Mouse (Mus musculus) cerebellum, postnatal 25 days (tissue): ENCODE results near the gene Cdk8.

Source experiments
- DNase-seq, 2 experiments: peaks; one replicate each; pipeline ENCODE4 v3.0.0; 2021; ENCODE audit warnings: mixed read lengths in 2 of 2

Cdk8 gene

DNA sequence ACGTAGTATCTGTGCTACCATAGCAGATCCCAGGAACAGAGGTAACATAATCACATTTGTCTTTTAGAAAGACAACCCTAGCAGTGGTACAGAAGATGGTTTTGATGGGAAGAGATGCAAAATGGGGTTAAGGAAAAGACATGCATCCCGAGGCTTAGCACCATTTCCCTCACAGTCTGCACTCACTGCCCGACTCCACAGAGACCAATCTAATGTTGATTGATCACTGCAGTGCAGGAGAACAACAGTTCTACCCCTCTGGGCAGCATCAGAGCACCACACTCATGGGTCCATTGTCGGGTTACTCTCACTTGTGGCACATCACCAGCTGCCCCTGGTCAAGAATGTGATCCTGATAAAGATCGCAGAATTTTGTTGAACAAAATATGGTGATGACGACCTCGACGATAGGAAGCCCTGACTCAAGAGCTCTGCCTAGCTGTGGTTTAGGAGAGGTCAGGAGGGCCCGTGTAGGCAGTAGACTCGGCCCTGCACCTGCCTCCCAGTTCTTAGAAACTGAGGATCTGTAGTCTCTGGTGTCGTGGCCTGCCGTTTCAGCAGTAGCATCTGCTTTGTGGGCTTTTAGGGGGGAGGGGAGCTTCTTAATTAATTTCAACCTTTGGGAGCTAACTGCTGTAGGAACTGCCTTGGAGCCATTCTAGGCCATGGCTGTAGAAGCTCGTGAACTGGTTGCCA, 51.0 kb downstream of the Cdk8 start:
- no peak for DNase-seq

DNA sequence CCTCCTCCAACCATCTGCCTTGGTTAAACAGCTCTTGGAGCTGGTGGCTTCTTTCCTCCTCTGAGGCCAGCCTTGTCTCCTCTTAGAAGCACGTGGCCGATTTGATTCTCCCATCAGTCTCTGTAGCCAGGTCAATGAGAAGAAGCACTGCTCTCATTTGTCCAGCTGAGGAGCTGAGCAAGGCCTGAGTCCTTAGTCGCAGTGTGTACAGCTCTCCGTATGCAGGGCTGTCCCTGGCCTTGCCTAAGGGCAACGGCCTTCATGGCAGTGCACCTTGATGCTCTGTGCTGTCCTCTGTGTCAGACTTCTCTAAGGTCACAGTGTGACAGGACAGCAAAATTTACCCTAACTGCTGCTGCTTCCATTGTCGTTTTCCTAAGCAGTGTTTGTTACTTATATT, 52.9 kb downstream of the Cdk8 start:
- no peak for DNase-seq

DNA sequence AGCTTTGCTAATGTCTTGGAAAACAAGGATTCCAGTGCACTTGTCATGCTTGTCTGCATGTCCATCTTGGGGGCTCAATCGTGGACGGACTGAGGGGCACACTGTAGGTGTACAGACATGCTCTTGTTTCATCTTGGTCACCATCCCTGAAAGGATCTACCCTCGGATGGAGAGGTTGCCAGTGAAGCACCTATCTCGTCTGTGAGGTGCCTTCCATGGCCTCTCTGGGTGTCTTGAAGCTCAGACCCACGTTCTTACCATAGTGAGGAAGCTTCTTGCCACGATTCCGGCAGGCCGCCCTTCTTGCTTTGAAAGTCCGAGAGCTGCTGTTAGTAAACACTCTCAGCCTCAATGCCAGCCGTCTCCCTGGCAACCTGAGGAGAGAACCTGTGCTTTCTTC, 56.4 kb downstream of the Cdk8 start:
- DNase-seq: no peak

DNA sequence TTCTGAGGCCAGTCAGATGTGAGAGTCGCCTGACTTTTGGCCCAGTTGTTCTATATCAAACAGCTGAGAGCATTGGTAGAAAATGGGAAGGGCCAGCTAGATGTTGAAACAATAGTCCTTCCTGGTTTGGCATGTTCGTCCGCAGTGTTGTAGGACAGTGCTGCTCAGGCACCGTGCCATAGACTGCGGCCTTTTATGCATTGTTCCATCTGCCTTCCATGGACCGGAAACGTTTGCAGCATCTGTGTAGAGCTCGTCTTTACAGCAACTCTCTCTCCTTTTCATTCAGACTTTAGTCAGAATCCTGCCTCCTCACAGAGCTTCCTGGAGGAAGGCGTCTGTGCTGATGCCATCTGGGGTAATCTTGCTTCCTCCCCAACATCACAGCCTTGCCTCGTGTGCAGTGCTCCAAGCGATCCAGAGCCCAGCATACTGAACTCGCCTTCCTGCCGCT, 57.0 kb downstream of the Cdk8 start:
- peak; percentile 28 to 62 for DNase-seq

DNA sequence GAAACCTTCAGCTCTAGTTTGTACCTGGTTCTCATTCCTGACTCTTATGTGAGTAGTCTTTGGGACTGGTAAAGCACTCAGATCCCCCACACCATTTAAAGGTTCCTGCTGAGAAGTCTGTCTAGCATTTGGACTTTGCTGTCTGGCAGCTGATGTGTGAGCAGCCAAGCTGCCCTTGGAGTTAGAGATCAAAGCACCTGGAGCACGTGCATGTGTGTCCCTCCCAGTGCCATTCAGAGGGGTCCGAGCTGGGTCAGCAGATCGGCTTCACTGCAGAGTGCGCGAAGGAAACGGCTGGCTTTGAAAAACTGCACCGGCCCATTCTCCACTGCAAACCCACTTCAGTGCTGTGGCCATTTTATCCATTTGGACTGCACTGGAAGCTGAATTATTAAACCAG, 58.9 kb downstream of the Cdk8 start:
- DNase-seq: no peak

DNA sequence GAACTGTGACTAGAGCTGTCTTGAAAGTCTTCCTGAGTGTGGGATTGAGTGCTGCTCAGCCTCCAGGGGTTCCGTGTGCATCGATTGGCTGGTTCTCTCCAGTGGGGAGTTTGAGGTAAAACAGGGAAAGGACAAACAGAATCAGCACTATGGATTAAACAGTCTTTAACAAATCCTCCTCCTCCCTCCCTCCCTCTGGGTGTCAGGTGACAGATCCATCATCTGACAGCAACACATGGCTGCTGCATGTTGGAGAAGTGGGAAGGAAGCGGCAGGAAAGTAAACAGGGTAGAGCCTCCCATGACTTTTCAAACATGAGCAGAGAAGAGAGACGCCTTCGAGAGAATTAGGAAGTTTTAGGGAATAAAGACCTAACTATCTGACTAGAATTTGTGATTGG, 59.4 kb downstream of the Cdk8 start:
- DNase-seq: no peak

DNA sequence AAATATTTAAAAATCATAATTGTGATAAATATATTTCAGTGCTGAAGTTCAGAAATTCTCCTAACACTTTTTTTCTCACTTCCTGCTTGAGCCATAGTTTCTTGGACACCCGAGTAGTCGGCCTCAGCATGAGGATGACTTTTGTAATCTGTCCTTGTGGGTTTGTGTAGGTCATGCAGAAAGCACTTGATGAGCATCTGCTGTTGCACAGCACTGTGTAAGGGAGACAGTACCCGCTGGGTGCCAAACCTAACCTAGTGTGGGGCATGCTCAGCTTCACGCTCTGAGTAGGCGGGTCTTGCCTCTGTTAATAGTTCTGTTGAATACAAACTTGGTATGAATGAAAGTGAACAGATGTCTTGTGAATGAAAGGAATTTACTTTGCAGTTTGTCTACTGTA, 60.5 kb downstream of the Cdk8 start:
- DNase-seq: no peak

DNA sequence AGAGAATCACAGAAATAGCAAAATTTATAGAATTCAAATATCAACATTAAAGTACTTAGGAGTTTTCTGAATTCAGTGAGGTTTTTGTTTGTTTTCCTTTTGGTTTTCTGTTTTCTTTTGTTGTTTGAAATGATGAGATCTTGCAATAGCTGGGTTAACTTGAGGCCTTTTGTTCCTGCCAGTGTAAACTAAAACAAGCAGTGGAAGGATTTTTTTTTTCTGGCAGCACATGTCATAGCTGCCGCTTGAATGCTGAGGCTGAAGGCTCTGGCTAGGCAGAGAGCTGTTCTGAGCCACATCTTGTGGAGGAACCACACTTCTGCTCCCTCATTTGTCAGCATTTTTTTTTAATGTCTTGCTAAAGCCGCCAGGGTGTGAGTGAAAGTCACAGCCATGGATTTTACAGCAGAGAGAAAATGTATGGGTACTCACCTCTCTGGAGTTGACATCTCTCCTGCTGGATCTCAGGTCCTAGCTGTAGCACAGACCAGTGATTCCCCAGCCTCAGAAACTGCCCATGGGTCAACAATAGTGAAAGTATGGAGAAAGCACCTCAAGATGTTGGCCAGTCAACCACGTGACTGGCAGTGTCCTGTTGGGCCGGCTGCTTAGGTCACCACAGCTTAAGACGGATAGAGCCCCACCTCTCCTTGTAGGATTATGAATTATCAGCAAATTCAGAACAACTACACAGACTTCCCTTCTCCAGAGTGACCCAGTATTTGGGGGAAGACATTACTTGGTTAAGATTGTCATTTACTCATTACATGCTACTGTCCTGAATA, 62.1 kb downstream of the Cdk8 start:
- DNase-seq: no peak

DNA sequence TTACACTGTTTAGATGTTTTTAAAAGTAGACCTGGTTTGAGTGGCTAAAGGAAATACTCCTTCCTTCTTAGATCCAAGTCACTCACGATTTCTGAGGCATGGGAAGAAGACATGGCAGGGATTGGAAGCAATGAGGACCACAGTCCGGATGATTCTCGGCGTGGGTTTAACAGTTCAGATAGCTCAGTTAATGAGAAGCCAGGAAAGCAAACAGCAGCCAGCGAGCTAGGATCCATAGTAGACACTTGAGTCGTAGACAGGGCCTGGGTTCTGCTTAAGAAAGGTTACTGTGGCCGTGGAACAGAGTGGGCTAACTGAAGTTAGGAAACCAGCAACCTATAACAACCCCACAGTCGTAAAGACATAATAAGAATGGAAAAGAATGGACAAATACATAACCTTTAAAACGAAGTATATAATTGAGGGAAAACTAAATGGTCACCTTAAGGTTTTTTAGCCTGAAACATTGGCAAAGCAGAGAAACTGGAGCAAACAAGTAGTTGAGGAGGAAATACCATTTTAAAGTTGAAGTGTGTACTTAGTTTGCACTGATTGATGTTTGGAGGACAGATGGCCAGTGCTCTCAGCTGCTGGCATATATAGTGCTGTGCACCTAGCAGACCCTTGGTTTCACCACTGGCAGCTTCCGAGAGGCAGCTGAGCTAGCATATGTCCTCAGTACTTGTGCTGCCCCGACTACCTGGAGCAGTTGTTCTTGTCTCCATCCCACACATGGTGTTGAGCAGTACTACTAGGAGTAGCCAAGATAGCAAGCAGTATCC, 63.1 kb downstream of the Cdk8 start:
- no peak for DNase-seq

DNA sequence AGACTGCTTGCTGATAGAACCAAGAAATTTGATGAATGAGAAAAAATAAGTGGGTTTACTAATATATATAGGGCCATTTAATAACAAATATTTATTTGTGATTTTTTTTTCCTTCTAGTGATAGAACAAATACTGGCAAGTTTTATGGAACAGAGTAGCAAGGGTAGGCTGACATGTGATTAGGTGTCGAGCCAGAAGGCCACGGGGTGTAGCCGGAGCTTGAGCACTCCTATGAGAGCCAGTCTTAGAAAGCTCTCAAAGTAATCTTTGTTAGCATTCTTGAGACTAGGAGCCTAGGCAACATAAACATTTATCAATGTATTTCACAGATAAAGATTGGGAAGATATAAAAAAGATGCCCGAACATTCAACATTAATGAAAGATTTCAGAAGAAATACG, 63.8 kb downstream of the Cdk8 start:
- no peak for DNase-seq

DNA sequence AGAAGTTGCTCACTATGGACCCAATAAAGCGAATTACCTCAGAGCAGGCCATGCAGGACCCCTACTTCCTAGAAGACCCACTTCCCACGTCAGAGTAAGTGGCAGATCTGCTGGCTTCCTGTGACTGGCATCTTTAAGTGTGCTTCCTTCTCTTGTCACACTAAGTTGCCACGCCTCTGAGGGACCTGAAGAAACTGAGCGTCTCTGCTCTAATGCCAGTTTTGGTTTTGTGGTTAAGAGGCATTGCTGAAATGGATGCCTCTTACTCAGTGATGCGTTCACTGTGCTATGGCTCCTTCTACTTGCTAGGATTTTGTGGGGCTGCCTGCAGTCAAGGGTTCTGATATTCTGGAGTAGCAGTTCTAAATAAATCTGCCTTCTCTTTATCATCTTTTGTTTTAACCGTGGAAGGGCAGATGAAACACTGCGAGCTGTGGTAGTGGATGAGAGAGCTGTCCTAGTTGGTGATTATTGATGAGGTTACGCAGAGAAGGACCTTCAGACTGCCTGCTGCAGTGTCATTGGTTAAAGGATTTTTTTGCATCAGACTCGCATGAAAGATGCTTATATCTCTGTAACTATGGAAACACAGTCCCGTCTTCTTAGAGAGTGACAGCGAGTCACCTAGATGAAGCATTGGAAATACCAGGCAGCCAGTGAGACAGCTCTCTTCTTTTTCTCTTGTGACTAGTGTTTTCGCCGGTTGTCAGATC, 67.9 kb downstream of the Cdk8 start:
- no peak for DNase-seq

DNA sequence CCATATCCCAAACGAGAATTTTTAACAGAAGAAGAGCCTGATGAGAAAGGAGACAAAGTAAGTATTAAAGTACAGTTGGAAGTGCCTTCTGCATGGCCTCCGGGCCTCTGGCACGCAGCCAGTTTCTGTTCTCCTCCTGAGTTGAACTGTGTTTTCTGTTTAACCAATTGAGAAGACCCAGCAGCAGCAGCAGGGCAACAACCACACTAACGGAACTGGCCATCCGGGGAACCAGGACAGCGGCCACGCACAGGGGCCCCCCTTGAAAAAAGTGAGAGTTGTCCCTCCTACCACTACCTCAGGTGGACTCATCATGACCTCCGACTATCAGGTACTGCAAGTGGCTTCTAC, 68.5 kb downstream of the Cdk8 start:
- peak; percentile 36 to 68 for DNase-seq

DNA sequence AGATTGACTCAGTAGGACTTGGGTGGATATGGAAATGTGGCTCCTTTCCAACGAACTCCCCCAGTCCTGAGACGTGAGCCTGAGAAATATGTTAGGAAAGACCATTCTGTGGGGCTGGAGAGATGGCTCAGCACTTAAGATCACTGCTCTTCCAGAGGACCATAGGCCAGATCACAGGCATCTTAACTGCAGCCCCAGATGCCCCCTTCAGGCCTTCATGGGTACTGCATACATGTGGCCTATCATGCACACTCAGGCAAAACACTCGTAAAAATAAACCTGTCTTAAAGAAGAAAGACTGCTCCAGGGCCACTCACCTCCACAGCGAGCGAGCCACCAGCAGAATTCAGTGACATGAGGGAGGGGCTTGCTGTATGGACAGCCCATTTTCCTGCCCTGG, 72.4 kb downstream of the Cdk8 start:
- DNase-seq: peak; percentile 73 to 84

DNA sequence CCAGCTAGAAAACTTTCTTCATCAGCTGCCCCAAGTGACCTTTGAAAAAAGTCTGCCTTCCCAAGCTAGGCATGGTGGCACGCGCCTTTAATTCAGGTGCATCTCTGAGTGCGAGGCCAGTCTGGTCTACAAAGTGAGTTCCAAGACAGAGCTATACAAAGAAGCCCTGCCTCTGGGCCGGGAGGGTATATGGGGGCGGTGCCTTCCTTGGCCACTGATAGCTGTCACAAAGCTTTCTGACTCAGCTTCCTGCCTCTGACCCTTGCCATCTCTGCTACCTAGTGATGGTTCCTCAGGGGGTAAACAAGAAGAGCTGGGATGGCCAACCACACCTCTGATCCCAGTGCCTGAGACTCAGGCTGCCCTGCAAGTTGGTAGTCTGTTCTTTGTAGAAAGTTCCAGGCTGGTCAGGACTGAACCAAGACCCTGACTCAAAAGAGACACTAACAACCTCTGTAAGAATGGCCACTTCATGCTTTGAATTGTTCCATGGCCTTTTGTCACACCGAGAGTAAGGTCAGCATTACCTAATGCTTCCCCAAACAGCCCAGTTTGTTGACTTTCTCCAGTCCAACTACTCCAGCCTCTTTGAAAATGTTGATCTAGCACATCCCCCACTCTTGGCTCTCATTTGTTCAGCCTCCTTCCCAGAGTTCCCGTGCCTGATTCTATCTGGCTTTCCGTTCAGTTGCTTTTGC, 76.2 kb downstream of the Cdk8 start:
- no peak for DNase-seq

DNA sequence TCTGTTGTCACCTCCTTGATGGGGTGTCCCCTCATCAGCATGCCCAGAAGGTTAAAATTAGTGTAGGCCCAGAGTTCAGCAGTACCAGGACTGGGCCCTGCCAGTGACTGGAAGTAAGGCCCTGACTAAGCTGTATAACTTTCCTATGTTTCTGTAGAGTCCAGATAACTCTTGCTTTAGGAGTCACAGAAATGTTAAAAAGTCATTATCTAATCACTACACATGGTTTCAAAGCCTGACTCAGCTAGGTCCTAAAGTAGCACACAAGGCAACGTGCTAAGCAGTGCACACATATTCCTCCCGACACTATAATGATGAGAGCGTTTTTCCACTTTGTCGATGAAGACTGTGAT, 76.7 kb downstream of the Cdk8 start:
- DNase-seq: no peak

DNA sequence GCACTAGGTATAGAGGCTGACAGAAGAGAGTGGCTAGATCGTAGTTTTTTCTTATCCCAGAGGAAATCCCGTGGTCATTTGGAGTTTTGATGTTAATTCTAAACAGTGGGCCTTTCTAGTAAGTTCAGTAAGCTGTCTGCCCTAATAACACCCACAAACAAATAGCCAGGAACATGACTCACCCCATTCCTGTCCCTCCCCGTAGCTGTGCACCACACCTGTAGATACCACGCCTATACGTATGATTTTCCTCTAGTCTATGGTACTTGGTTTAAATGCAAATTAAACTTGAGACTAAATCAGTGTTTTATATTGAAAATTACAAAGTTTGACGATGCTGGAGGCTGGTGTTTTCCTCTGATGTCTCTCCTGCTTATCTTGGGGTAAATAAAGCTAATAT, 83.5 kb downstream of the Cdk8 start:
- no peak for DNase-seq

DNA sequence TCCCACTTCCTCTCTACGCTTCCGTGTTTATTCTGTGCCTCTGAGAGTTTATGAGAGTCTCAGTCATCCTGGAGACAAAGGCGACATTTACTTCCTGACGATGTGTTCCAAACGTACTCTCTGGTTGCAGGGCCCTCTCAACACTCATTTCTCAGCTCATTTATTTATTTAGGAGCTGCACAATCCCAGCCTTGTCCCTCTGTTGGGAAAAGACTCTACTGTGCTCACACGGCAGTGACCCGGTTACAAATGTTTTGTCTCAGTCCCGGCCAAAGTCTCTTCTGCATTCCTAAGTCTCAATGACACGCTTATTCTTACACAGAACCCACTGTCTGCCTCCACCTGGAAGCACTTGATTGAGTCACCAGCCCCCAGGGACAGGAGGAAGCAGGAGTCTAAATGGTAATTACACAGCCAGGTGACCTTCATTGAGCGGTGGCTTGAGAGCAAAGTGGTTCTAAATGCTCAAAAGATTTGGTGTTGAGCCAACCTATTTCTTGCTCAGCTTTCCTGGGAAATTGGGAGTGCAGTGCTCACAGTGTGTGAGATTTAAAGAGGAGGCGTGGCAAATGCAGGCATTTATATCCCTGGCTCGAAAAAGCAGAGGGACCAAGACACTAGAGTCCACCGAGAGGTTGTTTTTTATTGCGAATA, 84.4 kb downstream of the Cdk8 start:
- DNase-seq: no peak

DNA sequence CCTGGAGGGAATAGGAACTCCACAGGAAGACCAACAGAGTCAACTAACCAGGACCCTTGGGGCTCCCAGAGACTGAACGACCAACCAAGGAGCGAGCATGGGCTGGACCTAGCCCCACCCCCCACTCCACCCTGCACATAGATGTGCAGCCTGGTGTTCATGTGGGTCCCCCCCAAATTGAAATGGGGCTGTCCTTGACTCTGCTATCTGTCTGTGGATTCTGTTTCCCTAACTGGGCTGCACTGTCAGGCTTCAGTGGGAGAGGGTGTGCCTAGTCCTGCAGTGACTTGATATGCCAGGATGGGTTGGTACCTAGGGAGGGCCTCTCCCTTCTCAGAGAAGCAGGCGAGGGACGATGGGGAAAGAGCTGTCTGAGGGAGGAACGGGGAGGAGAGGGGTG, 85.3 kb downstream of the Cdk8 start:
- no peak for DNase-seq

DNA sequence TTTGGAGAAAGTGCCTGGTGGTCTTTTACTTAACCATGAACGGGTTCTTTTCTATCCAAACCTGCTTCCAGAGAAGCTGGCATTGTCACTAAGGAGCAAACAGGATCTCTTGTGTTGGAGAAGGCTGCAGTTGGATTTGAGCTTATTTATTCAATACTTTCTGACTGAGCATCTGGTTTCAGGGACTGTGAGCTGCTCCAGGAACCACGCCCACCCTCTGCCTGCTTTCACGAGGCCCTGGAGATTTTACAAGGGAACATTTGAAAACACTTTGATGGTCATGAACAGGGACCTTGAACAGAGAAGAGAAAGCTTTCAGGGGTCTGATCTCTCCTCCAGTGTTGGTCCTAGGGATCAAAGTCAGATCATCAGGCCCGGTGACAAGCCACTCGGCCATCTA, 87.0 kb downstream of the Cdk8 start:
- DNase-seq: no peak

DNA sequence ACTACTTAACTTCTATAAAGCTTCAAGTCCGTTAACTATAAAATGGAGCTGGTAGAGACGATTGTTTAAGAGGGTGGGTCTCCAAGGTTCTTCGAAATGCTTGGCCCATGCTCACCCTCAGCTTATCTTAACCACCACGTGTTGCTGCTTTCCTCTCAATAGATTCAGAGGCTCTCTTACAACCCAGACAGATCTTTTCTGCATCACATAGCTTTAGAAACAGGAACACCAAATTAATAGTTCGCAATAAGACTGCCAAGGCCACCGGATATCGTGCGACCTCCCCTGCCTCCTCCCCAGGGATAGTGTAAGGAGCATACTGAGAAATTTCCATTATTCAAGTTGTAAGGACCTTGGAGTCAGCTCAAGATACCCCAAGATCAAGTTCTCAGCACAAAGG, 87.4 kb downstream of the Cdk8 start:
- DNase-seq: no peak

DNA sequence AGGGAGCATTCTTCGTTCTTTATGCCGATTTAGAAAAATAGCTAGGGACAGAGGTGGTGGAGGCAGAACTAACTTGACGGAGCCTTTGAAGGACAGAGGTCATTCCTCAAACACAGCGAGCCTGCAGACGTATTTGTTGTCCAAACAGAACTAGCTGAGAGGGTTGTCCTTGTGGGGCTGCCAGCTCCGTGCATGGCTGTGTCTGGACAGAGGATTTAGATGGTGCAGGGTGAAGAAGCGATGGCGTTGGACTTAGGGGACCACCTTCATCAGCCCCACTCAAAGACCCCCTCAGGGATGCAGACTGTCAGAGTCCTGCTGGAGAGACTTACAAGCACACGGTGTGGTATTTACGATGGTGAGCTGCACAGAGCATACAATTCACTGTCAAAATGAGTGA, 97.9 kb downstream of the Cdk8 start:
- DNase-seq: no peak

DNA sequence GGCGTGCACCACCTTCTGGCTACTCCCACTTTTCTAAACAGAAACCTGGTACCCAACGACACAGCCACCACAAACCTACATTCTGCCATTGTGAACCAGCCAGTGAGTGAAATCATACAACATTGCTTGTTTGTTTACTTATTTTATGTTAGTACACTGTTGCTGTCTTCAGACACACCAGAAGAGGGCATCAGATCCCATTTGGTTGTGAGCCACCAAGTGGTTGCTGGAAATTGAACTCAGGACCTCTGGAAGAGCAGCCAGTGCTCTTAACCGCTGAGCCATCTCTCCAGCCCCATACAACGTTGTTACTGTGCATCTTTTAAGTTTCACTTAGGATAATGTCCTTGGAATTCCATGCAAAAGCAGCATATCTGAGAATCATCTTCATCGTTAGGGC, 98.5 kb downstream of the Cdk8 start:
- no peak for DNase-seq
